Mouse (Mus musculus): Measurements from ENCODE around the gene Abcg1.

GRCm38 (mm10) chr17:31066058-31066457 lies 8.6 kb downstream of the Abcg1 start:
- no peak for TF ChIP-seq POLR2A (IDR thresholded peaks at IDR 0.05; ENCODE audit: low read depth, low read length)
- no peak for TF ChIP-seq NRF1 (IDR thresholded peaks at IDR 0.05; ENCODE audit: low read depth, low read length)
- no peak for TF ChIP-seq CTCF (conservative IDR thresholded peaks at IDR 0.05 in 1 of 2, IDR thresholded peaks at IDR 0.05 in 1 of 2; ENCODE audit: low read depth in 2 of 2, low read length in 2 of 2)
- TF ChIP-seq RAD21 (IDR thresholded peaks at IDR 0.05; ENCODE audit: low read depth, low read length): no peak
- TF ChIP-seq BHLHE40 (IDR thresholded peaks at IDR 0.05; ENCODE audit: low read depth, low read length): no peak
- TF ChIP-seq MAX (IDR thresholded peaks at IDR 0.05; ENCODE audit: low read length): no peak
- no peak for TF ChIP-seq SMC3 (IDR thresholded peaks at IDR 0.05; ENCODE audit: low read depth, low read length)
- TF ChIP-seq CHD2 (IDR thresholded peaks at IDR 0.05; ENCODE audit: low read length): no peak
- no peak for TF ChIP-seq EP300 (IDR thresholded peaks at IDR 0.05; ENCODE audit: low read length)
- no peak for TF ChIP-seq ZC3H11A (IDR thresholded peaks at IDR 0.05; ENCODE audit: low read depth, low read length)
- no peak for TF ChIP-seq MAZ (IDR thresholded peaks at IDR 0.05; ENCODE audit: low read depth, low read length)

Data from CH12.LX (cell line).